Mouse (Mus musculus) gastrocnemius, postnatal 25 days (tissue): ENCODE results near the gene Nectin2. TPM values are rescaled to one million over a fixed set of nuclear protein-coding genes. Genes with fewer than 3 reads are reported as not detected.
"Not testable (repeated sequence)": the region's sequence is repeated elsewhere in the genome, so short reads cannot be mapped to it uniquely, and the experiment has no call there.

Experiments
- DNase-seq: peaks from one replicate; pipeline ENCODE4 v3.0.0; 2022
- total RNA-seq, 2 experiments: library from RNA; stranded (reverse); gene quantifications; 1 replicate in 1 of 2; 2 replicates in 1 of 2; pipeline ENCODE4 v1.2.3; 2021

Nectin2 gene
- total RNA-seq, 2 experiments from 2014 or later, result 2.1 to 3.9 TPM

GRCm38 (mm10) chr7:19688101-19688500 lies 62.2 kb downstream of the Nectin2 start:
- DNase-seq, result no peak

- DNase-seq, result not testable (repeated sequence)
Observed at GRCm38 (mm10) chr7:19686927-19687583, 63.2 kb downstream of the Nectin2 start.

GRCm38 (mm10) chr7:19686521-19686920 lies 63.8 kb downstream of the Nectin2 start:
- DNase-seq, result no peak

- DNase-seq, result no peak
Observed at GRCm38 (mm10) chr7:19685374-19685773, 64.9 kb downstream of the Nectin2 start.

- no peak for DNase-seq
Observed at GRCm38 (mm10) chr7:19683771-19684201, 66.5 kb downstream of the Nectin2 start.

- no peak for DNase-seq
Observed at GRCm38 (mm10) chr7:19682979-19683378, 67.3 kb downstream of the Nectin2 start.

GRCm38 (mm10) chr7:19681202-19681694 lies 69.0 kb downstream of the Nectin2 start, which contains the start of the genes Gm44805 and Apoc4:
TSS of gene Gm44805 (minus strand) at chr7:19681423.
TSS of gene Apoc4 (minus strand) at chr7:19681479.
- no peak for DNase-seq

GRCm38 (mm10) chr7:19680702-19681101 lies 69.6 kb downstream of the Nectin2 start:
- no peak for DNase-seq

GRCm38 (mm10) chr7:19678901-19679300 lies 71.4 kb downstream of the Nectin2 start:
- DNase-seq, result no peak

GRCm38 (mm10) chr7:19677872-19678271 lies 72.4 kb downstream of the Nectin2 start, which contains the start of gene Apoc2:
TSS of gene Apoc2 (minus strand) at chr7:19677941.
- no peak for DNase-seq

- no peak for DNase-seq
Observed at GRCm38 (mm10) chr7:19676662-19677061, 73.6 kb downstream of the Nectin2 start.

GRCm38 (mm10) chr7:19675824-19676223 lies 74.5 kb downstream of the Nectin2 start:
- DNase-seq, result no peak

- DNase-seq, result no peak
Observed at GRCm38 (mm10) chr7:19673083-19673699, 77.1 kb downstream of the Nectin2 start.

- no peak for DNase-seq
Observed at GRCm38 (mm10) chr7:19671511-19671910, 78.8 kb downstream of the Nectin2 start.

- DNase-seq, result peak; percentile 81
Observed at GRCm38 (mm10) chr7:19668947-19669721, 81.1 kb downstream of the Nectin2 start.

GRCm38 (mm10) chr7:19667434-19667833 lies 82.8 kb downstream of the Nectin2 start:
- no peak for DNase-seq

GRCm38 (mm10) chr7:19666750-19667149 lies 83.5 kb downstream of the Nectin2 start:
- no peak for DNase-seq

Other genes starting within 250 kb of the Nectin2 start
- 1 to 10 TPM; 1.7 to 1.9 TPM for gene Bloc1s3, start 242.1 kb downstream of the Nectin2 start, total RNA-seq
- 10 to 100 TPM in 1 of 2 experiments, 1 to 10 TPM in 1; 8.8 to 10.6 TPM for gene Trappc6a, start 242.1 kb downstream of the Nectin2 start, total RNA-seq
- not detected for gene Nkpd1, start 232.6 kb downstream of the Nectin2 start, total RNA-seq
- 10 to 100 TPM; 34.5 to 38.6 TPM for gene Ppp1r37, start 187.4 kb downstream of the Nectin2 start, total RNA-seq
- gene Zfp296, start 173.2 kb downstream of the Nectin2 start, total RNA-seq, result under 1 TPM; 0.28 to 0.40 TPM
- gene Gemin7, start 172.9 kb downstream of the Nectin2 start, total RNA-seq, result 10 to 100 TPM; 58.1 to 58.5 TPM
- gene Clasrp, start 146.0 kb downstream of the Nectin2 start, total RNA-seq, result 10 to 100 TPM; 11.2 to 12.4 TPM
- 1 to 10 TPM; 4.4 to 5.8 TPM for gene Relb, start 121.0 kb downstream of the Nectin2 start, total RNA-seq
- gene Clptm1, start 85.5 kb downstream of the Nectin2 start, total RNA-seq, result 10 to 100 TPM; 36.3 to 47.0 TPM
- gene Apoc2, start 72.5 kb downstream of the Nectin2 start, total RNA-seq, result not detected
- not detected for gene Gm44805, start 69.1 kb downstream of the Nectin2 start, total RNA-seq
- not detected for gene Apoc4, start 69.0 kb downstream of the Nectin2 start, total RNA-seq
- gene Apoc1, start 57.8 kb downstream of the Nectin2 start, total RNA-seq, result 1 to 10 TPM in 1 of 2 experiments, not detected in 1; 3.7 TPM
- 100 to 1,000 TPM in 1 of 2 experiments, 10 to 100 TPM in 1; 53.5 to 108 TPM for gene Apoe, start 51.3 kb downstream of the Nectin2 start, total RNA-seq
- 10 to 100 TPM; 45.1 to 45.4 TPM for gene Tomm40, start 35.0 kb downstream of the Nectin2 start, total RNA-seq
- gene Bcam, start 20.5 kb upstream of the Nectin2 start, total RNA-seq, result 10 to 100 TPM; 25.3 to 33.9 TPM
- gene Cblc, start 46.3 kb upstream of the Nectin2 start, total RNA-seq, result not detected
- 1 to 10 TPM; 1.2 TPM for gene Bcl3, start 72.3 kb upstream of the Nectin2 start, total RNA-seq
- gene Gm19345, start 101.5 kb upstream of the Nectin2 start, total RNA-seq, result not detected
- gene Ceacam16, start 110.8 kb upstream of the Nectin2 start, total RNA-seq, result not detected
- not detected for gene Ceacam19, start 137.5 kb upstream of the Nectin2 start, total RNA-seq
- gene Pvr, start 170.7 kb upstream of the Nectin2 start, total RNA-seq, result 1 to 10 TPM; 5.6 to 6.1 TPM
- not detected for gene Igsf23, start 200.3 kb upstream of the Nectin2 start, total RNA-seq
- not detected for gene Ceacam20, start 214.9 kb upstream of the Nectin2 start, total RNA-seq
- gene Nlrp9b, start 241.0 kb upstream of the Nectin2 start, total RNA-seq, result not detected